Mouse (Mus musculus): ENCODE data around the gene Tmem221. TPM values are rescaled to one million over a fixed set of nuclear protein-coding genes. Genes with fewer than 3 reads are reported as not detected.

Tmem221 gene
- 0.13 and 0.31 TPM in 2 replicates for polyA plus RNA-seq (2014; fragmentation: Nextera tagmentation; extraction: Ambion mirVana)

- H3K36me3 ChIP-seq (replicated peaks; ENCODE audit: control insufficient read depth, insufficient read depth, low read depth, low read length): no peaks in the 10 kb centered on the region
- H3K4me1 ChIP-seq (ENCODE audit: control insufficient read depth, insufficient read depth, low read length): peaks cover 6% of the 10 kb centered on the region; the same call in 1 of the 2 replicates
- H3K4me3 ChIP-seq (ENCODE audit: low read depth, low read length): peak within 1 kb of the TSS; percentile 37
- peak within 1 kb of the TSS; percentile 57 for H3K4me2 ChIP-seq (ENCODE audit: low read depth, low read length)
- no peaks in the 10 kb centered on the region for H3K9me3 ChIP-seq (replicated peaks; ENCODE audit: control insufficient read depth, low read length)
- H3K9ac ChIP-seq (replicated peaks; ENCODE audit: low read length): peak within 1 kb of the TSS; percentile 41; the same call in 1 of the 2 replicates
- 4% methylated on average over 70 of the region's 70 CpGs for WGBS
- H3K27me3 ChIP-seq (ENCODE audit: control insufficient read depth, insufficient read depth, low read length): peaks cover 61% of the 10 kb centered on the region
- no peak for DNase-seq (ENCODE audit: low spot score)
- no peak within 1 kb of the TSS for H3K27ac ChIP-seq (replicated peaks; ENCODE audit: low read depth, low read length)
- no peak for ATAC-seq (replicated peaks; ENCODE audit: insufficient number of reproducible peaks, low FRiP score, low TSS enrichment, low read depth)
Measured at GRCm38 (mm10) chr8:71558071-71558957, at the start of gene Tmem221. Gene Tmem221, minus strand, starts transcription at chr8:71558871.

DNA sequence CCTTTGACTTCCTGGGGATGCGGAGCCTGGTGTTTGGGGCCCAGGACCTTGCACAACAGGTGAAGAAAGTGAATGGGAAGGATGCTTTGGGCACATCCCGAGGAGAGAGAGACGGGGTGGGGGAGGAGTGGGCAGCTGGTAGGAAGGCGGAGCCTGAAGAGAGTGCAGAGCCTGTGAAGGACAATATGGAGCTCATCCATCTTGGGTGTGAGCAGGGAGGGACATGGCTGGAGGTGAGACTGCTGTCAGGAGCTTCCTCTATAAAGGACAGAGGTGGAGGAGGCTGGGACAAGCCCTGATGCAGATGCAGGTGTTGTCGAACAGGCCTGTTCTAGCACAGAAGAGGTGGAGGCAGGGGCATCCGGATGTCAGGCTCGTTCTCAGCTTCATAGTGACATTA lies 45.4 kb upstream of the Tmem221 start:
- no peaks in the 10 kb centered on the region for H3K36me3 ChIP-seq (replicated peaks; ENCODE audit: control insufficient read depth, insufficient read depth, low read depth, low read length)
- H3K27me3 ChIP-seq (ENCODE audit: control insufficient read depth, insufficient read depth, low read length): peaks cover 19% of the 10 kb centered on the region
- no peak overlapping the region for H3K9ac ChIP-seq (replicated peaks; ENCODE audit: low read length)
- no peak overlapping the region for H3K4me2 ChIP-seq (ENCODE audit: low read depth, low read length)
- WGBS: 50% methylated on average over 7 of the region's 7 CpGs
- no peak for ATAC-seq (replicated peaks; ENCODE audit: insufficient number of reproducible peaks, low FRiP score, low TSS enrichment, low read depth)
- H3K27ac ChIP-seq (replicated peaks; ENCODE audit: low read depth, low read length): no peak overlapping the region
- DNase-seq (ENCODE audit: low spot score): no peak
- H3K9me3 ChIP-seq (replicated peaks; ENCODE audit: control insufficient read depth, low read length): no peaks in the 10 kb centered on the region
- no peak overlapping the region for H3K4me3 ChIP-seq (ENCODE audit: low read depth, low read length)
- peaks cover 6% of the 10 kb centered on the region for H3K4me1 ChIP-seq (ENCODE audit: control insufficient read depth, insufficient read depth, low read length)

DNA sequence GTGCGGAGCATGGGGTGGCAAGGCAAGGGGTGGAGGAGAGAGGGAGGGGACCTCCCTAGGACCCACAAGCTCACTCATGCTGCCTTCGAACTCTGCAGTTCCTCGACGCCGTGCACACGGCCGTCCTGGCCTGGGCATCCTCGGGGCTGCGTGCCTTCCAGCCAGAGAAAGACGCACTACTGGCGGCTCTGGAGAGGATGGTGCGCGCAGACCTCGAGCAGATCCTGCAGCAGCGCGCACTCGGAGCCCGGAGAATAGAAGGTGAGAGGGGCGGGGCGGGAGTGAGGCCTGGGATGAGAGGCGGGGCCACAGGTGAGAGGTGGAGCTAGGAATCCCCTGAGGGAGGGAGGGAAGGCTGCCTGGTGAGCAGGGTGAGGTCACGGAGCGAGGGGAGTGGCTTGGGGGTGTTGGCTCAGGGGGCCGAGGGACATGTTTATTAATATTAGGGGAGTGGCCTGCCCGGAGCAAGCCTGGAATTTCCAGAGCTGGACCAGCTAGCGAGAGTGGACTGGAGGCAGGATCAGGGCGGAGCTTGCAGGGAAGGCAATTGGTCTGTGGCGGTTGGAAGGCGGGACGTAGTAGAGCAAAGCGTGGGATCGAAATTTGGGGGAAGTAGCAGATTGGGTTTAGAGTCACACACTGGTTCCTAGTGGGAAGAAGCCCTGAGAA lies 44.1 kb upstream of the Tmem221 start:
- ATAC-seq (replicated peaks; ENCODE audit: insufficient number of reproducible peaks, low FRiP score, low TSS enrichment, low read depth): peak; percentile 62
- Histone ChIP-seq H3K4me3 (ENCODE audit: low read depth, low read length) (peak overlapping the region; percentile 39), H3K4me1 (ENCODE audit: control insufficient read depth, insufficient read depth, low read length) (peaks cover 6% of the 10 kb centered on the region), H3K4me2 (ENCODE audit: low read depth, low read length) (peak overlapping the region; percentile 76), H3K9ac (replicated peaks; ENCODE audit: low read length) (peak overlapping the region; percentile 51), H3K9me3 (replicated peaks; ENCODE audit: control insufficient read depth, low read length) (no peaks in the 10 kb centered on the region), H3K27me3 (ENCODE audit: control insufficient read depth, insufficient read depth, low read length) (peaks cover 19% of the 10 kb centered on the region), H3K36me3 (replicated peaks; ENCODE audit: control insufficient read depth, insufficient read depth, low read depth, low read length) (no peaks in the 10 kb centered on the region), H3K27ac (replicated peaks; ENCODE audit: low read depth, low read length) (no peak overlapping the region)
- under 1% methylated on average over 32 of the region's 32 CpGs for WGBS
- DNase-seq (ENCODE audit: low spot score): peak; percentile 88

- no peak overlapping the region for H3K27ac ChIP-seq (replicated peaks; ENCODE audit: low read depth, low read length)
Measured at GRCm38 (mm10) chr8:71601939-71602665, 43.4 kb upstream of the Tmem221 start.

DNA sequence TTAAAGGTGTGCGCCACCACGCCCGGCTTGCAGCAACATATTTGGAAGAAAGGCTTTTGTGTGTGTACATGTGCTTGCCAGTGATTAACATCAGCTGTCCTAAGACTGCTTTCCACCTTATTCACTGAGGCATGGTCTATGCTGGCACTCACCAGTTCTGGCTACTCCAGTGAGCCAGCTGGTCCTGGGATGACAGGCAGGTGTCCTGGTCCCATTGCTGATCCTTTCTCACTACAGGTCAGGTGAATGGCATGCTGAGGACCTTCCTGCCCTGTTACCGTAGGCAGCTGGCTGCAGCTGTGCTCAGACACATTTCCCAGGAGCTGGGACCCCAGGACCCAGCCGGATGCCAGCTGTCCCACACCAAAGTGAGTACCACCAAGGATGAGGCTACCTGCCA lies 40.2 kb upstream of the Tmem221 start:
- ATAC-seq (replicated peaks; ENCODE audit: insufficient number of reproducible peaks, low FRiP score, low TSS enrichment, low read depth) (no peak), DNase-seq (ENCODE audit: low spot score) (no peak)
- Histone ChIP-seq H3K4me3 (ENCODE audit: low read depth, low read length) (no peak overlapping the region), H3K36me3 (replicated peaks; ENCODE audit: control insufficient read depth, insufficient read depth, low read depth, low read length) (no peaks in the 10 kb centered on the region), H3K9me3 (replicated peaks; ENCODE audit: control insufficient read depth, low read length) (no peaks in the 10 kb centered on the region), H3K27ac (replicated peaks; ENCODE audit: low read depth, low read length) (no peak overlapping the region), H3K4me1 (ENCODE audit: control insufficient read depth, insufficient read depth, low read length) (peaks cover 6% of the 10 kb centered on the region), H3K4me2 (ENCODE audit: low read depth, low read length) (no peak overlapping the region), H3K27me3 (ENCODE audit: control insufficient read depth, insufficient read depth, low read length) (peaks cover 19% of the 10 kb centered on the region), H3K9ac (replicated peaks; ENCODE audit: low read length) (no peak overlapping the region)
- 87% methylated on average over 5 of the region's 5 CpGs for WGBS

More at GRCm38 (mm10) chr8:71601939-71602665, 43.4 kb upstream of the Tmem221 start:
- Histone ChIP-seq H3K9ac (replicated peaks; ENCODE audit: low read length) (peak overlapping the region; percentile 51), H3K36me3 (replicated peaks; ENCODE audit: control insufficient read depth, insufficient read depth, low read depth, low read length) (no peaks in the 10 kb centered on the region), H3K4me3 (ENCODE audit: low read depth, low read length) (peak overlapping the region; percentile 39), H3K27me3 (ENCODE audit: control insufficient read depth, insufficient read depth, low read length) (peaks cover 19% of the 10 kb centered on the region), H3K4me1 (ENCODE audit: control insufficient read depth, insufficient read depth, low read length) (peaks cover 6% of the 10 kb centered on the region), H3K9me3 (replicated peaks; ENCODE audit: control insufficient read depth, low read length) (no peaks in the 10 kb centered on the region), H3K4me2 (ENCODE audit: low read depth, low read length) (peak overlapping the region; percentile 76)
- 4% methylated on average over 65 of the region's 65 CpGs for WGBS
- peak; percentile 7 for ATAC-seq (replicated peaks; ENCODE audit: insufficient number of reproducible peaks, low FRiP score, low TSS enrichment, low read depth)
- DNase-seq (ENCODE audit: low spot score): peak; percentile 35

DNA sequence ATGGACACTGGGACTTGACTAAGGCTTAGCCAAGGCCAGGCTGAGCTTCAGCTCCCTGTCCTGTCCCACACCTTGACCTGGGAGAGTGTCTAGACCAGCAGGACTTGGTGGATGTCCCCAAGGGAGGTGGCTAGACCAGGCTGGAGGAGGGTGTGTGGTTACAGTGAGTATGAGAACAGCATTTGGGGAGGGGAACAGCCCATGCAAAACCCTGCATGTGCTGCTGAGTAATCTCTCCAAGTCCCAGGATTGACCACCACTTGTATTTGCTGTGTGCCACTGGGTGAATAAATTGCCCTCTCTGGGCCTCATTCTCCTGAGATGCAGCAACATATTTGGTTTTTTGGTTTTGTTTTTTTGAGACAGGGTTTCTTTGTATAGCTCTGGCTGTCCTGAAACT lies 39.7 kb upstream of the Tmem221 start:
- peaks cover 17% of the 10 kb centered on the region for H3K27me3 ChIP-seq (ENCODE audit: control insufficient read depth, insufficient read depth, low read length)
- no peaks in the 10 kb centered on the region for H3K9me3 ChIP-seq (replicated peaks; ENCODE audit: control insufficient read depth, low read length)
- H3K4me1 ChIP-seq (ENCODE audit: control insufficient read depth, insufficient read depth, low read length): peaks cover 6% of the 10 kb centered on the region
- no peak for ATAC-seq (replicated peaks; ENCODE audit: insufficient number of reproducible peaks, low FRiP score, low TSS enrichment, low read depth)
- H3K27ac ChIP-seq (replicated peaks; ENCODE audit: low read depth, low read length): no peak overlapping the region
- no peak overlapping the region for H3K4me2 ChIP-seq (ENCODE audit: low read depth, low read length)
- H3K9ac ChIP-seq (replicated peaks; ENCODE audit: low read length): no peak overlapping the region
- H3K4me3 ChIP-seq (ENCODE audit: low read depth, low read length): no peak overlapping the region
- DNase-seq (ENCODE audit: low spot score): no peak
- H3K36me3 ChIP-seq (replicated peaks; ENCODE audit: control insufficient read depth, insufficient read depth, low read depth, low read length): no peaks in the 10 kb centered on the region

- no peak for DNase-seq (ENCODE audit: low spot score)
- Histone ChIP-seq H3K27ac (replicated peaks; ENCODE audit: low read depth, low read length) (no peak within 1 kb of the TSS), H3K36me3 (replicated peaks; ENCODE audit: control insufficient read depth, insufficient read depth, low read depth, low read length) (no peaks in the 10 kb centered on the region), H3K27me3 (ENCODE audit: control insufficient read depth, insufficient read depth, low read length) (peaks cover 11% of the 10 kb centered on the region), H3K4me1 (ENCODE audit: control insufficient read depth, insufficient read depth, low read length) (peaks cover 4% of the 10 kb centered on the region), H3K4me3 (ENCODE audit: low read depth, low read length) (no peak within 1 kb of the TSS), H3K9ac (replicated peaks; ENCODE audit: low read length) (no peak within 1 kb of the TSS), H3K9me3 (replicated peaks; ENCODE audit: control insufficient read depth, low read length) (no peaks in the 10 kb centered on the region), H3K4me2 (ENCODE audit: low read depth, low read length) (no peak within 1 kb of the TSS)
- WGBS: 70% methylated on average over 3 of the region's 3 CpGs
- no peak for ATAC-seq (replicated peaks; ENCODE audit: insufficient number of reproducible peaks, low FRiP score, low TSS enrichment, low read depth)
Measured at GRCm38 (mm10) chr8:71597451-71597850, 38.8 kb upstream of the Tmem221 start, which contains the start of gene Fam129c. Gene Fam129c, plus strand, starts transcription at chr8:71597648.
